Mouse (Mus musculus) lung, adult 2 months (tissue): ENCODE measurements at regions not wholly inside any gene's neighbourhood (a gene's known extent, or its start where the extent isn't known, plus 50 kb on each side); places are given as distances from the start of the nearest gene placed in this dataset.

ENCODE experiments used
- CTCF ChIP-seq: fragments of 200-500 bp; IDR thresholded peaks from 2 replicates; pipeline ENCODE4 v1.5.1; 2011; ENCODE audit warnings: mild to moderate bottlenecking, low read length, control low read depth; ENCODE audit not compliant: insufficient read depth
- POLR2A ChIP-seq: fragments of 200-500 bp; IDR thresholded peaks from 2 replicates; pipeline ENCODE4 v1.6.1; 2011; ENCODE audit warnings: low read depth, mild to moderate bottlenecking, control low read depth, low read length, borderline replicate concordance; ENCODE audit errors: extremely low read depth

DNA sequence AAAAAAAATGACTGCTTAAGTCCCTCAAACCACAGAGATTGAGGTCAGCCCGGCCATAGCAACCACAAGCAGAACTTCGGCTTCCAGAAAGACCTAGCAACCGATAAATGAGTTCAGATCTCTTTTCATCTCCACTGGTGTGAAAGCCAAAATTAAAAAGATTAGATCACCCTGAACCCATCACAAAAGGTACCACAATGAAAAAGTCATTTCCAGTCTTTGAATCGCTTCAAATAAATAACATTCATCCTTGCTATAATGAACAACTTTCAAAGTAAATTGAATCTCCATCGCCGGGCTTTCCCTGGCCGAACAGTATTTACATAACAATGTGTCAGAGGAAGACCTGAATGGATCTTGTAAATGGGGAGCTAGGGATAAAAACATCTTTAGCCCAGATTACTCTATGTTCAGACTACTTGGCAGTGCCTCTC, 559.1 kb downstream of the Nedd1 start:
- TF ChIP-seq CTCF (no peak), POLR2A (no peak)
